Mouse (Mus musculus) ES-Bruce4 (cell line): ENCODE measurements around the gene Ubac2.

Experiments
- CTCF ChIP-seq: IDR thresholded peaks from one replicate; pipeline ENCODE4 v1.8.1; 2011; ENCODE audit warnings: low read depth, low read length
- POLR2A ChIP-seq: IDR thresholded peaks from one replicate; pipeline ENCODE4 v1.8.1; 2011; ENCODE audit warnings: low read length; ENCODE audit not compliant: insufficient read depth

- no peak for TF ChIP-seq POLR2A
- TF ChIP-seq CTCF: no peak
Measured at GRCm38 (mm10) chr14:121964990-121965389, 86.6 kb downstream of the Ubac2 start, which contains the start of gene Gpr183.
